8 mouse cellular contexts compared by ENCODE assay signal in the genomic region with DNA sequence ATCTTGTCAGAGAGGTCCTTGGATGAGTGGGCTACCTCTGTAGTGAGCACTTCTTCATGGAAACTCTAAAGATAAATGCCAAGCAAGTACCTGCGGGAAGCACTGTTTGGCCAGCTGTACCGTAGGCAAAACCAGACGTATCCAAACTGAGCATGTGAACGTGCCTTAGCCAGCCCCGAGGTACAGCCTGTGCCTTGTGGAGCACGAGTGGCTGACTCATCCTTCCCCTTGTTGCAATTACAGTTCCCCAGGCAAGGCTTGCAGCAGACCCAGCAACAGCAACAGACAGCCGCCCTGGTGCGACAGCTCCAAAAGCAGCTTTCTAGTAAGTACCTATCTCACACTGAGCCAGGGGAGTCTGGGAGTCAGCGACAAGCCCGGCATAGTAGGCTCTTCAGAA. TPM values are rescaled to one million over a fixed set of nuclear protein-coding genes. Genes with fewer than 3 reads are reported as not detected.
A peak's percentile ranks its signal among the peaks of the same experiment; 100 is the strongest.
DNase-seq lines count a peak whose midpoint lies in the region; ATAC-seq lines count a peak whose summit lies in the region.

No protein-coding gene starts in this region.

- no peak for ATAC-seq in neural tube, embryonic 15.5 days (ENCODE audit: low FRiP score)

- H3K9me3 ChIP-seq in megakaryocyte, embryonic 14.5 days: no peaks in the 10 kb centered on the region
- no peaks in the 10 kb centered on the region for H3K9me3 ChIP-seq in neural tube, embryonic 15.5 days (replicated peaks)

- H3K36me3 ChIP-seq in megakaryocyte, embryonic 14.5 days (replicated peaks; ENCODE audit: low read length): peaks cover 93% of the 10 kb centered on the region
- H3K36me3 ChIP-seq in neural tube, embryonic 15.5 days: no peaks in the 10 kb centered on the region; the same call in 1 of the 2 replicates

- H3K4me3 ChIP-seq in megakaryocyte, embryonic 14.5 days (replicated peaks): peak overlapping the region; percentile 52
- H3K4me3 ChIP-seq in neural tube, embryonic 15.5 days (replicated peaks): no peak overlapping the region

- H3K9ac ChIP-seq in neural tube, embryonic 15.5 days (replicated peaks): no peak overlapping the region

- 86% methylated on average over 10 of the region's 10 CpGs for WGBS in neural tube, embryonic 15.5 days

- H3K4me1 ChIP-seq in megakaryocyte, embryonic 14.5 days: peaks cover 12% of the 10 kb centered on the region
- no peaks in the 10 kb centered on the region for H3K4me1 ChIP-seq in neural tube, embryonic 15.5 days

- peak; percentile 63 to 80 for DNase-seq in adrenal gland, adult (ENCODE audit: inconsistent age in 2 of 2, low spot score in 1 of 2)
- no peak for DNase-seq in adrenal gland, postnatal 4 days (ENCODE audit: low spot score in 2 of 2)
- peak; percentile 32 to 42 for DNase-seq in lung, adult 18-20 months
- DNase-seq in lung, postnatal 10 days: no peak
- DNase-seq in layer of hippocampus, adult 11-12 months (ENCODE audit: low spot score): peak; percentile 75
- DNase-seq in embryo, embryonic 10 days (ENCODE audit: low spot score): no peak

- H3K4me2 ChIP-seq in neural tube, embryonic 15.5 days: no peak overlapping the region

- no peaks in the 10 kb centered on the region for H3K27me3 ChIP-seq in megakaryocyte, embryonic 14.5 days (replicated peaks)
- H3K27me3 ChIP-seq in neural tube, embryonic 15.5 days (replicated peaks): no peaks in the 10 kb centered on the region

- no peak overlapping the region for H3K27ac ChIP-seq in neural tube, embryonic 15.5 days (replicated peaks)

RNA-seq across cellular contexts. Expression of a gene that starts 31.6 kb away (rescaled TPM):
- total RNA-seq in adrenal gland, postnatal 4 days (2021): 1 to 10 TPM; 7.6 to 9.2 TPM
- polyA plus RNA-seq in megakaryocyte, embryonic 14.5 days (2012; ENCODE audit: insufficient read depth, low replicate concordance): not detected in 2 replicates
- 3.0 and 4.3 TPM in 2 replicates for polyA plus RNA-seq in neural tube, embryonic 15.5 days (2015; fragmentation: Nextera tagmentation; extraction: Ambion mirVana)

RNA-seq across cellular contexts. Expression of a gene that starts 49.9 kb away (rescaled TPM):
- 1 to 10 TPM; 6.6 to 6.9 TPM for total RNA-seq in adrenal gland, postnatal 4 days (2021)
- 1.6 TPM in 1 of 2 replicates, not detected in the other for polyA plus RNA-seq in megakaryocyte, embryonic 14.5 days (2012; ENCODE audit: insufficient read depth, low replicate concordance)
- polyA plus RNA-seq in neural tube, embryonic 15.5 days (2015; fragmentation: Nextera tagmentation; extraction: Ambion mirVana): 8.1 and 8.6 TPM in 2 replicates

Comparison
In these comparisons a context has a peak if more than half of its experiments do, and no peak if none do; other contexts are left out.
1. DNase-seq: peak in adrenal gland, adult (2 of 2), lung, adult 18-20 months (2 of 2) and layer of hippocampus, adult 11-12 months (single experiment); none in adrenal gland, postnatal 4 days (0 of 2), lung, postnatal 10 days (single experiment) and embryo, embryonic 10 days (single experiment).